Mouse (Mus musculus) left cerebral cortex, postnatal 4 days (tissue): ENCODE measurements around the gene Nop9. TPM values are rescaled to one million over a fixed set of nuclear protein-coding genes. Genes with fewer than 3 reads are reported as not detected.

Experiments
- DNase-seq: peaks from one replicate; pipeline ENCODE4 v3.0.0-alpha.2; 2022
- intact Hi-C: fragments of 180-260 bp; cut with DNase I; formaldehyde crosslinking; loops from one replicate; pipeline ENCODE4 v1.15.1; 2025
- total RNA-seq, 2 experiments: library from RNA; stranded (reverse); gene quantifications; 2 replicates each; pipeline ENCODE4 v1.2.3; 2021

Nop9 gene
- total RNA-seq, 2 experiments from 2014 or later: 19.5 to 20.1 TPM

GRCm38 (mm10) chr14:55768555-55768954 lies 23.1 kb downstream of the Nop9 start:
- no peak for DNase-seq
- intact Hi-C loops: no loop called here

- no peak for DNase-seq
- intact Hi-C loops: no loop called here
Observed at GRCm38 (mm10) chr14:55769087-55769703, 23.7 kb downstream of the Nop9 start.

GRCm38 (mm10) chr14:55776711-55777110 lies 31.2 kb downstream of the Nop9 start:
- intact Hi-C loops: no loop called here
- DNase-seq: no peak

- no peak for DNase-seq
- intact Hi-C loops: no loop called here
Observed at GRCm38 (mm10) chr14:55777176-55777575, 31.7 kb downstream of the Nop9 start.

- intact Hi-C loops: no loop called here
- no peak for DNase-seq
Observed at GRCm38 (mm10) chr14:55777806-55778205, 32.3 kb downstream of the Nop9 start.

GRCm38 (mm10) chr14:55778686-55779085 lies 33.2 kb downstream of the Nop9 start:
- no peak for DNase-seq

GRCm38 (mm10) chr14:55779656-55780055 lies 34.2 kb downstream of the Nop9 start:
- intact Hi-C loops: no loop called here
- DNase-seq: no peak

More at GRCm38 (mm10) chr14:55778686-55779085, 33.2 kb downstream of the Nop9 start:
- intact Hi-C loops: no loop called here

GRCm38 (mm10) chr14:55780736-55781135 lies 35.2 kb downstream of the Nop9 start:
- intact Hi-C loops: no loop called here
- no peak for DNase-seq

GRCm38 (mm10) chr14:55781310-55781709 lies 35.8 kb downstream of the Nop9 start:
- intact Hi-C loops: no loop called here
- DNase-seq: peak; percentile 53

GRCm38 (mm10) chr14:55782361-55782960 lies 37.0 kb downstream of the Nop9 start:
- intact Hi-C loops: no loop called here

GRCm38 (mm10) chr14:55783171-55783957 lies 37.9 kb downstream of the Nop9 start:
- intact Hi-C loops: no loop called here
- no peak for DNase-seq

More at GRCm38 (mm10) chr14:55782361-55782960, 37.0 kb downstream of the Nop9 start:
- no peak for DNase-seq

- intact Hi-C loops: no loop called here
- no peak for DNase-seq
Observed at GRCm38 (mm10) chr14:55783958-55784235, 38.4 kb downstream of the Nop9 start, which contains the start of gene Adcy4. TSS of gene Adcy4 (minus strand) at chr14:55784095.

- no peak for DNase-seq
- intact Hi-C loops: no loop called here
Observed at GRCm38 (mm10) chr14:55785195-55785594, 39.7 kb downstream of the Nop9 start.

- intact Hi-C loops: no loop called here
- no peak for DNase-seq
Observed at GRCm38 (mm10) chr14:55787731-55788130, 42.2 kb downstream of the Nop9 start.

- no peak for DNase-seq
- intact Hi-C loops: no loop called here
Observed at GRCm38 (mm10) chr14:55788256-55789050, 43.0 kb downstream of the Nop9 start, which contains the start of gene Ripk3. TSS of gene Ripk3 (minus strand) at chr14:55788865.

GRCm38 (mm10) chr14:55793461-55793860 lies 48.0 kb downstream of the Nop9 start:
- DNase-seq: no peak
- intact Hi-C loops: no loop called here

GRCm38 (mm10) chr14:55793946-55794345 lies 48.5 kb downstream of the Nop9 start:
- intact Hi-C loops: no loop called here
- no peak for DNase-seq

GRCm38 (mm10) chr14:55795380-55796163 lies 50.1 kb downstream of the Nop9 start:
- intact Hi-C loops: no loop called here
- no peak for DNase-seq
